Mouse (Mus musculus): ENCODE results near the gene Fnbp1l.

The Fnbp1l gene

GRCm38 (mm10) chr3:122535938-122536703 is 83.4 kb downstream of the Fnbp1l start:
- in situ Hi-C loops (cut with MboI; ENCODE audit: low sequenced_read_pairs): no loop called here

GRCm38 (mm10) chr3:122528477-122528876 is 91.0 kb downstream of the Fnbp1l start:
- in situ Hi-C loops (cut with MboI; ENCODE audit: low sequenced_read_pairs): loop anchor here (5.0 kb wide), 1 partner anchor 89 kb away; the partner anchor contains the start of gene Fnbp1l

- in situ Hi-C loops (cut with MboI; ENCODE audit: low sequenced_read_pairs): no loop called here
These were observed 98.2 kb downstream of the Fnbp1l start for GRCm38 (mm10) chr3:122521294-122521693.

- in situ Hi-C loops (cut with MboI; ENCODE audit: low sequenced_read_pairs): no loop called here
These were observed 98.6 kb downstream of the Fnbp1l start for GRCm38 (mm10) chr3:122520875-122521274.

GRCm38 (mm10) chr3:122520365-122520764 is 99.2 kb downstream of the Fnbp1l start:
- in situ Hi-C loops (cut with MboI; ENCODE audit: low sequenced_read_pairs): no loop called here

- in situ Hi-C loops (cut with MboI; ENCODE audit: low sequenced_read_pairs): no loop called here
These were observed 100.4 kb downstream of the Fnbp1l start for GRCm38 (mm10) chr3:122519082-122519481.

GRCm38 (mm10) chr3:122518231-122518736 is 101.2 kb downstream of the Fnbp1l start:
- in situ Hi-C loops (cut with MboI; ENCODE audit: low sequenced_read_pairs): no loop called here

GRCm38 (mm10) chr3:122517726-122518125 is 101.8 kb downstream of the Fnbp1l start:
- in situ Hi-C loops (cut with MboI; ENCODE audit: low sequenced_read_pairs): no loop called here

GRCm38 (mm10) chr3:122516327-122516695 is 103.2 kb downstream of the Fnbp1l start:
- in situ Hi-C loops (cut with MboI; ENCODE audit: low sequenced_read_pairs): no loop called here

- in situ Hi-C loops (cut with MboI; ENCODE audit: low sequenced_read_pairs): no loop called here
These were observed 103.8 kb downstream of the Fnbp1l start for GRCm38 (mm10) chr3:122515568-122516326.

GRCm38 (mm10) chr3:122512725-122513375 is 106.7 kb downstream of the Fnbp1l start:
- in situ Hi-C loops (cut with MboI; ENCODE audit: low sequenced_read_pairs): no loop called here

GRCm38 (mm10) chr3:122511721-122512619 is 107.5 kb downstream of the Fnbp1l start:
- in situ Hi-C loops (cut with MboI; ENCODE audit: low sequenced_read_pairs): no loop called here

GRCm38 (mm10) chr3:122510932-122511331 is 108.6 kb downstream of the Fnbp1l start:
- in situ Hi-C loops (cut with MboI; ENCODE audit: low sequenced_read_pairs): no loop called here

- in situ Hi-C loops (cut with MboI; ENCODE audit: low sequenced_read_pairs): no loop called here
These were observed 109.2 kb downstream of the Fnbp1l start for GRCm38 (mm10) chr3:122510240-122510750.

- in situ Hi-C loops (cut with MboI; ENCODE audit: low sequenced_read_pairs): no loop called here
These were observed 109.8 kb downstream of the Fnbp1l start for GRCm38 (mm10) chr3:122509534-122510239.

GRCm38 (mm10) chr3:122509084-122509483 is 110.4 kb downstream of the Fnbp1l start:
- in situ Hi-C loops (cut with MboI; ENCODE audit: low sequenced_read_pairs): no loop called here

- in situ Hi-C loops (cut with MboI; ENCODE audit: low sequenced_read_pairs): no loop called here
These were observed 111.7 kb downstream of the Fnbp1l start for GRCm38 (mm10) chr3:122507826-122508225.

GRCm38 (mm10) chr3:122506343-122506916 is 113.1 kb downstream of the Fnbp1l start:
- in situ Hi-C loops (cut with MboI; ENCODE audit: low sequenced_read_pairs): no loop called here

GRCm38 (mm10) chr3:122500929-122501328 is 118.6 kb downstream of the Fnbp1l start:
- in situ Hi-C loops (cut with MboI; ENCODE audit: low sequenced_read_pairs): no loop called here

Measured in CH12F3 (cell line).